Mouse (Mus musculus) ES-Bruce4 (cell line): ENCODE data around the gene Cnga4.

Experiments used
- CTCF ChIP-seq: IDR thresholded peaks from one replicate; pipeline ENCODE4 v1.8.1; 2011; ENCODE audit warnings: low read depth, low read length
- POLR2A ChIP-seq: IDR thresholded peaks from one replicate; pipeline ENCODE4 v1.8.1; 2011; ENCODE audit warnings: low read length; ENCODE audit not compliant: insufficient read depth

- TF ChIP-seq CTCF (no peak), POLR2A (no peak)
Observed at GRCm38 (mm10) chr7:105414385-105414784, 10.0 kb downstream of the Cnga4 start.
